Mouse (Mus musculus): Measurements from ENCODE around the gene Rnf144b. TPM values are rescaled to one million over a fixed set of nuclear protein-coding genes. Genes with fewer than 3 reads are reported as not detected.

The Rnf144b gene
- polyA plus RNA-seq, 1 experiment, result 5.1 TPM

DNA sequence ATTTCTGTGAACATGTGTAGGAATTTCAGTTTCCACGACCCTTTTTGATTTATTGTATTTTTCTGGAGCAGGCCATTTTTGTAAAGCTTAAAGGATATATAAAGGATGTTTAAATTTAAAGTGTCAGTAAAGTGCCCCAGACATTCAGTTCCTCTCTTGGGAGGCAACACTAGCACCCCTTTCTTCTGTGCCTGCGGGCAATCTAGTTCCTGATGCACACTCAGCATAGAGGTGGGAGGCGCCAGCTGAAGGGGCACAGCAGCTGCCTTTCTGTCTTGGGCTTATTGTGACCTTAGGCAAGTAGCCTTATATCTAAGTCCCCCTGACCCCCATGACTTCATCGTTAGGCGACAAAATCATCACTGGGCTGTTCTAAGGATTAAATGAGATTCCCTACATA lies 42.3 kb downstream of the Rnf144b start:
- no peak overlapping the region for H3K27ac ChIP-seq (ENCODE audit: control insufficient read depth, insufficient read depth, low read length)
- TF ChIP-seq POLR2A (IDR thresholded peaks at IDR 0.05; ENCODE audit: control insufficient read depth, extremely low read depth, insufficient read depth, low read length, poor library complexity) (no peak), CTCF (IDR thresholded peaks at IDR 0.05; ENCODE audit: borderline replicate concordance, control insufficient read depth, extremely low read depth, insufficient read depth, low read length, poor library complexity) (no peak)
- WGBS, result 70% methylated on average over 5 of the region's 5 CpGs
- H3K4me1 ChIP-seq (replicated peaks; ENCODE audit: control insufficient read depth, insufficient read depth, low read length), result no peaks in the 10 kb centered on the region
- no peaks in the 10 kb centered on the region for H3K27me3 ChIP-seq (ENCODE audit: control insufficient read depth, insufficient read depth, low read length)
- DNase-seq, result no peak
- no peak overlapping the region for H3K4me3 ChIP-seq (ENCODE audit: control insufficient read depth, insufficient read depth, low read length)
- H3K36me3 ChIP-seq (ENCODE audit: control insufficient read depth, insufficient read depth, low read length), result no peaks in the 10 kb centered on the region

DNA sequence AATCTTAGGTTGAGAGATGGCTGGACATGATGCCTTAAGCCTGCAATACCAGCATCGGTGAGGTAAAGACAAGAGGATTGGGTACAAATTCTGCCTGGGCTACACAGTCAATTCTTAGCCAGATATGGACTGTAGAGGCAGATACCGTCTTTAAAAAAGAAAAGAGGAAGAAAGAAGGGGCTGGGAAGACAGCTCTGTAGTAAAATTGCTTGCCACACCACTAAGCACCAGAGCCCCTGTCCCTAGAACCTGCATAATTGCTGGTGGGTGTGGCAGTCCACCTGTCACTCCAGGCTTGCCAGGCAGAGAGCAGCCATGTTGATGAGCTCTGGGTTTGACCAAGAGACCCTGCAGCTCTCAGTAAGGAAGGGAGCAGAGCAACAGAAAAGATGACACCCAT lies 42.8 kb downstream of the Rnf144b start:
- no peaks in the 10 kb centered on the region for H3K36me3 ChIP-seq (ENCODE audit: control insufficient read depth, insufficient read depth, low read length)
- H3K27ac ChIP-seq (ENCODE audit: control insufficient read depth, insufficient read depth, low read length), result no peak overlapping the region
- TF ChIP-seq POLR2A (IDR thresholded peaks at IDR 0.05; ENCODE audit: control insufficient read depth, extremely low read depth, insufficient read depth, low read length, poor library complexity) (no peak), CTCF (IDR thresholded peaks at IDR 0.05; ENCODE audit: borderline replicate concordance, control insufficient read depth, extremely low read depth, insufficient read depth, low read length, poor library complexity) (no peak)
- no peak overlapping the region for H3K4me3 ChIP-seq (ENCODE audit: control insufficient read depth, insufficient read depth, low read length)
- H3K27me3 ChIP-seq (ENCODE audit: control insufficient read depth, insufficient read depth, low read length), result no peaks in the 10 kb centered on the region
- DNase-seq, result no peak
- no peaks in the 10 kb centered on the region for H3K4me1 ChIP-seq (replicated peaks; ENCODE audit: control insufficient read depth, insufficient read depth, low read length)
- WGBS, result 59% methylated on average over 2 of the region's 2 CpGs

DNA sequence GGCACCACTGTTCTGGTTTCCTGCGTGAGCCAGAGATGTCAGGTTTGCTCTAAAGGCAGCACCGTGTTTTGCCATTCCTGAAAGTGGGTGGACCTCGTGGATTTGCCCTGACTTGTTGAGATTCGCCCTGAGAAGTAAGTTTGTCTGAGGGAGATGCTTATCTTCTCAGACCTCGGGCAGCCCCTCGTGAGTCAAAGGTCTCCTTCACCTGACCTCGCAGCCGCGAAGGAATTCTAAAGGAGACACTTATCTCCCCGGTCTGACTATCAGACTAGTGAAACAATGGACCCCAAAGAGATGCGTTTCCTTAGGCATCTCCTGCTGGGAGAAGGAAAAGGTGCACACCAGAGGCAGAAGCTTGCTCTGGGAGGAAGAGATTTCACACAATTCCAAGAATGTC lies 46.0 kb downstream of the Rnf144b start:
- no peak for DNase-seq
- TF ChIP-seq CTCF (IDR thresholded peaks at IDR 0.05; ENCODE audit: borderline replicate concordance, control insufficient read depth, extremely low read depth, insufficient read depth, low read length, poor library complexity), result no peak
- TF ChIP-seq POLR2A (IDR thresholded peaks at IDR 0.05; ENCODE audit: control insufficient read depth, extremely low read depth, insufficient read depth, low read length, poor library complexity), result no peak
- Histone ChIP-seq H3K27me3 (ENCODE audit: control insufficient read depth, insufficient read depth, low read length) (no peaks in the 10 kb centered on the region), H3K4me1 (replicated peaks; ENCODE audit: control insufficient read depth, insufficient read depth, low read length) (no peaks in the 10 kb centered on the region), H3K4me3 (ENCODE audit: control insufficient read depth, insufficient read depth, low read length) (no peak overlapping the region), H3K36me3 (ENCODE audit: control insufficient read depth, insufficient read depth, low read length) (no peaks in the 10 kb centered on the region), H3K27ac (ENCODE audit: control insufficient read depth, insufficient read depth, low read length) (no peak overlapping the region)
- WGBS, result 86% methylated on average over 11 of the region's 11 CpGs

DNA sequence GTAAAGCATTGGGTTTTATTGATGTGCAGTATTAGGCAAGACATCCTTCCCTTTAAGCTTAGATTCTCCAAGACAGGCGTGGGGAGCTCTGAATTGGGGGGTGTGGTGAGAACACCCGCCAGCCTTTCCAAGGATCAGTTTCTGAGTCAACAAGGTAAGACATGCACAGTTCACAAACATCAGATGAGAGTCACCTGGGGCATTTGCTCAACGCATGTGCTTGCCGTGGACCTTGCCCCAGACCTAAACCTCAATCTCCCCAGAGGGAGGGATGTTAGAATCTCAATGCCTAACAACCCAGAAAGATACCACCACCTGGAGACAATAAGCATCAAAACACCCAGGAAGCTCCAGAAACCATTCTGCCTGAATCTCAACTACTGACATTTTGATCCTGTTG lies 47.6 kb downstream of the Rnf144b start:
- Histone ChIP-seq H3K36me3 (ENCODE audit: control insufficient read depth, insufficient read depth, low read length) (no peaks in the 10 kb centered on the region), H3K4me1 (replicated peaks; ENCODE audit: control insufficient read depth, insufficient read depth, low read length) (no peaks in the 10 kb centered on the region), H3K27me3 (ENCODE audit: control insufficient read depth, insufficient read depth, low read length) (no peaks in the 10 kb centered on the region), H3K27ac (ENCODE audit: control insufficient read depth, insufficient read depth, low read length) (no peak overlapping the region), H3K4me3 (ENCODE audit: control insufficient read depth, insufficient read depth, low read length) (no peak overlapping the region)
- DNase-seq, result no peak
- TF ChIP-seq POLR2A (IDR thresholded peaks at IDR 0.05; ENCODE audit: control insufficient read depth, extremely low read depth, insufficient read depth, low read length, poor library complexity) (no peak), CTCF (IDR thresholded peaks at IDR 0.05; ENCODE audit: borderline replicate concordance, control insufficient read depth, extremely low read depth, insufficient read depth, low read length, poor library complexity) (no peak)
- WGBS, result 96% methylated on average over 4 of the region's 4 CpGs

DNA sequence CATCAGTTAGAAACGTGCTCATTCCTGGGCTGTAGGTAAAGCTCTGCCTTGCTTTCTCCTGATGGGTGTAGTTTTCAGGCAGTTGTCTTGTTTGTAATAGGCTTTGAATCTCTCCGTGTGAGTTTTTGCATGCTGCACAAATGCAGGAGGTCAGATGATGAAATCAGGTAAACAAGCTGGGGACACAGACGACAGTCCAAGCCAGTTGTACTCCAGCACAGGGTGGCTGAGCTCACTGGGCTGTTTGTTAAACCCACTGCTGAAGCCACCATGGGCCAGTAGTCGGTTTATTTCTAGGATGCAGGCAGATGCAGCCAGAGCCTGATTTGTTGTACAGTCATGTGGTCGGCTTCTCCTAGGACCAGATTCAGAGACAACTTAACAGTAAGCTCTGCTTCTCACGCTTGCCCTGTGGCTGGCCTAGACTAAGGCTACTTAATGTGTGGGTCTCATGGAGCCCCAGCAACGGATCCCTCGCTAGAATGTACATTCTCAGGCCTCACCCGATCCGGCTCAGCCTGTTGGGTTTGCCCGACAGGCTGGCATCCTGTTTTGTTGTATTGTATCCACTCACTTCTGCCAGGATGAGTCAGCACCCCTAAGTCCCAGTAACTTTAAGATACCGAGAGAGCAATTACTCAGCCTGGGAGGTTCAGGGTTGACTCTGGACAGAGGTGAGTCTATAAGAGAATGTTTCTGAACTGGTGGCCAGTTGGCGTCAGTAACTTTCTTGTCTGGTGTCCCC lies 48.5 kb downstream of the Rnf144b start:
- DNase-seq, result no peak
- Histone ChIP-seq H3K4me1 (replicated peaks; ENCODE audit: control insufficient read depth, insufficient read depth, low read length) (no peaks in the 10 kb centered on the region), H3K27ac (ENCODE audit: control insufficient read depth, insufficient read depth, low read length) (no peak overlapping the region), H3K36me3 (ENCODE audit: control insufficient read depth, insufficient read depth, low read length) (no peaks in the 10 kb centered on the region), H3K4me3 (ENCODE audit: control insufficient read depth, insufficient read depth, low read length) (no peak overlapping the region), H3K27me3 (ENCODE audit: control insufficient read depth, insufficient read depth, low read length) (no peaks in the 10 kb centered on the region)
- 84% methylated on average over 13 of the region's 13 CpGs for WGBS
- no peak for TF ChIP-seq CTCF (IDR thresholded peaks at IDR 0.05; ENCODE audit: borderline replicate concordance, control insufficient read depth, extremely low read depth, insufficient read depth, low read length, poor library complexity)
- TF ChIP-seq POLR2A (IDR thresholded peaks at IDR 0.05; ENCODE audit: control insufficient read depth, extremely low read depth, insufficient read depth, low read length, poor library complexity), result no peak

DNA sequence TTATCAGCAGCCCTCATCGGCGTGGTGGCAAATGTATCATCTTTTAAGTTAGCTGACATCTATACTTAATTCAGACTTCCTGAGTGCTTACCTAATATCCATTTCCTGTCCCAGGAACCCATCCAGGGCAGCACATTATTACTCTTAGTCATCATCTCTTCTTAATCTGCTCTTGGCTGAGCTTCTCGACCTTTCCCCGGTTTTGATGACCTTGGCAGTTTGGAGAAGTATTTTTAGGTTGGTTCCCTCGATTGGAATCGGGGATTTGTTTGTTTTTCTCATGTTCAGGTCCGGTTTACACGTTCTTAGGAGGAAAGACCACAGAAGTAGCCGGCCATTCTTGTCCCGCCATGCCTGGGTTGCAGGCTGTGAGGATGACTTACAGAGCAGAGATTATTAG lies 50.4 kb downstream of the Rnf144b start:
- whole genome bisulfite sequencing, result 88% methylated on average over 10 of the region's 10 CpGs

More for the DNA sequence above, 50.4 kb downstream of the Rnf144b start:
- H3K36me3 ChIP-seq (ENCODE audit: control insufficient read depth, insufficient read depth, low read length), result no peaks in the 10 kb centered on the region
- DNase-seq, result no peak
- H3K4me1 ChIP-seq (replicated peaks; ENCODE audit: control insufficient read depth, insufficient read depth, low read length), result no peaks in the 10 kb centered on the region
- no peak overlapping the region for H3K4me3 ChIP-seq (ENCODE audit: control insufficient read depth, insufficient read depth, low read length)
- H3K27me3 ChIP-seq (ENCODE audit: control insufficient read depth, insufficient read depth, low read length), result no peaks in the 10 kb centered on the region
- TF ChIP-seq CTCF (IDR thresholded peaks at IDR 0.05; ENCODE audit: borderline replicate concordance, control insufficient read depth, extremely low read depth, insufficient read depth, low read length, poor library complexity), result no peak
- no peak for TF ChIP-seq POLR2A (IDR thresholded peaks at IDR 0.05; ENCODE audit: control insufficient read depth, extremely low read depth, insufficient read depth, low read length, poor library complexity)
- no peak overlapping the region for H3K27ac ChIP-seq (ENCODE audit: control insufficient read depth, insufficient read depth, low read length)

Measured in thymus, adult 2 months (tissue).